Mouse (Mus musculus) forebrain, embryonic 13.5 days (tissue): Measurements from ENCODE around the gene Olfr145. TPM values are rescaled to one million over a fixed set of nuclear protein-coding genes. Genes with fewer than 3 reads are reported as not detected.
A peak's percentile ranks its signal among the peaks of the same experiment; 100 is the strongest.

ENCODE experiments used
- ATAC-seq: fragments of 200-750 bp; cut with Nextera tagmentation; 2 replicates; pipeline ENCODE4 v1.8.0; 2017
- H3K27ac ChIP-seq: fragments of 300-500 bp; sonication (generic); 2 replicates; pipeline ENCODE4 v1.5.1; 2015; ENCODE audit warnings: inconsistent platforms, mild to moderate bottlenecking, moderate library complexity
- H3K27me3 ChIP-seq: fragments of 300-500 bp; sonication (generic); 2 replicates; pipeline ENCODE4 v1.6.1; 2015; ENCODE audit warnings: mild to moderate bottlenecking, inconsistent platforms
- H3K36me3 ChIP-seq: fragments of 300-500 bp; sonication (generic); 2 replicates; pipeline ENCODE4 v1.6.1; 2015; ENCODE audit warnings: mild to moderate bottlenecking, inconsistent platforms; ENCODE audit not compliant: poor library complexity, severe bottlenecking
- H3K4me1 ChIP-seq: fragments of 300-500 bp; sonication (generic); 2 replicates; pipeline ENCODE4 v1.6.1; 2015; ENCODE audit warnings: inconsistent platforms
- H3K4me2 ChIP-seq: fragments of 300-500 bp; sonication (generic); 2 replicates; pipeline ENCODE4 v1.6.1; 2015; ENCODE audit warnings: inconsistent platforms, mild to moderate bottlenecking, moderate library complexity
- H3K4me3 ChIP-seq: fragments of 300-500 bp; sonication (generic); 2 replicates; pipeline ENCODE4 v1.5.1; 2015; ENCODE audit warnings: mild to moderate bottlenecking, inconsistent platforms
- H3K9ac ChIP-seq: fragments of 300-500 bp; sonication (generic); 2 replicates; pipeline ENCODE4 v1.6.1; 2015; ENCODE audit warnings: mild to moderate bottlenecking, inconsistent platforms
- H3K9me3 ChIP-seq: fragments of 300-500 bp; sonication (generic); replicated peaks from 2 replicates; pipeline ENCODE4 v1.6.1; 2016; ENCODE audit warnings: inconsistent platforms
- WGBS: fragments of 180-500 bp; shearing (Covaris S2); methylation state at CpG from one replicate; pipeline ENCODE4 v1.1.7; 2015; 5-methylcytosine and 5-hydroxymethylcytosine counted together
- polyA plus RNA-seq: library from polyadenylated mRNA; unstranded; fragments of >200 nt; fragmentation: Nextera tagmentation; extraction: Ambion mirVana; gene quantifications from 2 replicates; pipeline ENCODE4 v1.2.1, GENCODE M21; 2015

Gene Olfr145
- polyA plus RNA-seq, 1 experiment from 2014 or later = not detected

DNA sequence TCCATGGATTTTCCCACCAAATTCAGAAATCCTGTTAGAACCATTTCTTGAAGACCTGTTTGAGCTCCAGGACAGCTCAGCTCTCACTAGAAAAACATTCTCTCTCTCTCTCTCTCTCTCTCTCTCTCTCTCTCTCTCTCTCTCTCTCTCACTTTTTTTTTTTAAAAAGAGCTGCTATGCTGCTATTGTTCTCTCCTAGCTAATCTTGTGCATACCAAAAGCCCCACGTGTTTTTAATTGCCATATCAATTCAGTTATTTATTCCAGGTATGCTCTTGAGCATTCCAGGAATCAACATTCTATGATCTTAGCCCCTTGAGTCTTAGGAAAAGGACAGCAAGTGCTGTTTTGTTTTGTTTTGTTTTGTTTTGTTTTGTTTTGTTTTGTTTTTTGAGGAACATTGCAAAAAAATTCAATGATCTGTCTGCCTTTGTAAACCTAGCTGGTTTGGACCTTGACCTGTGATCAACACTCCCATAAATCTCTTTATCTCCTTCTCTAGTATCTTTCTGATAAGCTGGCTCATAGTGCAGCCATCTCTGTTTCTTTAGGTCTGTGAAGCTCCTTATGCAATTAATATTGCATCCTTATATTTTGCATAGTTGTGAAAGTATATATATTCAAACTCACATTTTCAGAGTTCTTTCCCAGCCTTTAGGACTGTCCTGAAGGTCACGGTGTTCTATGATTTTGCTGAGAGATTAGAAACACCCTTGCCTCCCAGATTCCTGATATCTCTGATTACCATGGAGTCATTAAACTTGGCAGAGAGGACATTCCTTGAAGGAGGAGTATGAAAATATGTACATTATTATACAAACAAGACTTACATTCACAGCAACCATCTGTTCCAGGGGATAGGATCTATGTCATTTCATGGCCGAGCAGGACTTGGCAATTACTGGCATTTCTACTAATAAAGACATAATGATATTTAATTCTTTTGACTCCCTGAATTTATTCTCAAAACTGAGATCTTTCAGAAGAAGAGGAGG, 29.8 kb downstream of the Olfr145 start:
- Histone ChIP-seq H3K4me1 (no peaks in the 10 kb centered on the region), H3K9ac (no peak overlapping the region), H3K9me3 (no peaks in the 10 kb centered on the region), H3K27ac (no peak overlapping the region), H3K27me3 (no peaks in the 10 kb centered on the region), H3K4me3 (no peak overlapping the region), H3K36me3 (no peaks in the 10 kb centered on the region), H3K4me2 (no peak overlapping the region)
- WGBS = 58% methylated on average over 3 of the region's 3 CpGs
- ATAC-seq = no peak

DNA sequence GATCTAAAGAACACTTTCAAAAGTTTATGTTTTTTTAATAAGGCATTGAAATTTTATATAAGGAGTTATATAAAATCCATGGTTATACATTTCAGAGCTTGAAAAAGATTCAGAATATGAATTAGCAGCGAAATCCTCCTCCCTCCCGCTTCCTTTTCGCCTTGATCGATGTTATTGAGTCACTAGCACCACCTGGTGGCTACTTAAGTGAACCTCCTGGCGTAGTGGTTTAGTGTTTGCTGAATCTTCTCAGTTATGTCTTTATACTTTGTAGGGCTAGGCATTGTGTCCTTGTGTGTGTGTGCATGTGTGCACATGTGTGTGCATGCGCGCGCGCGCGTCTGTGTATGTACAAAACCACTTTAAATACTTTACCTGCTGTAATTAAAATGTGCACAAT, 36.0 kb downstream of the Olfr145 start:
- H3K4me2 ChIP-seq = no peak overlapping the region
- H3K27ac ChIP-seq = no peak overlapping the region
- ATAC-seq = peak; percentile 91
- no peak overlapping the region for H3K4me3 ChIP-seq
- WGBS = 6% methylated on average over 11 of the region's 11 CpGs
- no peaks in the 10 kb centered on the region for H3K4me1 ChIP-seq
- no peaks in the 10 kb centered on the region for H3K27me3 ChIP-seq
- H3K9me3 ChIP-seq = no peaks in the 10 kb centered on the region
- H3K36me3 ChIP-seq = no peaks in the 10 kb centered on the region
- no peak overlapping the region for H3K9ac ChIP-seq

DNA sequence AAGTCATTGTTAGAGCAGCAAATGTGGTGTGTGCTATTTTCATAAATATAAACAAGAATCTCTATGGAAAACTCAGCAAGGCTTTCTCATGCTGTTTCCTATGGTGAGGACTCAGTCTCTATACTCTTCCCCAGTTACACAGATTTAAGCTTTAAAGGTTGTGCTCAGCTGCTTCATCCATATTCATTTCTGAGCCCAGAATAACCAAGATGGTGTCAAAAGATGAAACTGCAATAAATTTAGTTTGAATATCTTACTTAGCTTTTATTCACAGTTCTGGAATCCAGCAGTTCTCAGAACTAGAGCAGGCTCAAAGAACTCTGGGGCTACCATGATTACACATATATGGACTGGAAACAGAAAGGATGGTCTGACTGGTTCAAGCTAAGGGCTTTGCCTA, 37.6 kb downstream of the Olfr145 start:
- Histone ChIP-seq H3K4me2 (no peak overlapping the region), H3K27me3 (no peaks in the 10 kb centered on the region), H3K9me3 (no peaks in the 10 kb centered on the region), H3K36me3 (no peaks in the 10 kb centered on the region), H3K9ac (no peak overlapping the region), H3K27ac (no peak overlapping the region), H3K4me1 (no peaks in the 10 kb centered on the region), H3K4me3 (no peak overlapping the region)
- ATAC-seq = no peak

DNA sequence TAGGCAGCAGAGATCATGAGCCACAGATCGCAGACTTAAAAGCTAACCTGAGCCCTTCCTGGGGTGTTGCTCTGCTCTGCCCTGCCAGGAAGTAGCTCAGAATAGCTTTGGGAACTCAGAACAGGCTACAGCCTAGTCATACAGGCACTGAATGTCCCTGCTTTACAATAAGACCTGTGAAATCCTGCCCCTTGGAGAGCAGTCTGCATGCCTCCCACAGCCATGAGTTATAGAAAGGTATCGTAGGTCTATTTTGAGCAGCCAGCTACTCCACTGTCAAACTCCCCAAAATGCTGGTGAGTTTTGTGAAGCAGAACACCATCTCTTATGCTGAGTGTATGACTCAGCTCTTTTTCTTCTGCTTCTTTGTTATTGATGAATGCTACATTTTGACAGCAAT, 44.6 kb downstream of the Olfr145 start:
- WGBS = 98% methylated on average over 2 of the region's 2 CpGs

More for the DNA sequence above, 44.6 kb downstream of the Olfr145 start:
- H3K9ac ChIP-seq = no peak overlapping the region
- no peak overlapping the region for H3K4me2 ChIP-seq
- H3K4me3 ChIP-seq = no peak overlapping the region
- ATAC-seq = no peak
- no peaks in the 10 kb centered on the region for H3K9me3 ChIP-seq
- no peak overlapping the region for H3K27ac ChIP-seq
- no peaks in the 10 kb centered on the region for H3K4me1 ChIP-seq
- no peaks in the 10 kb centered on the region for H3K27me3 ChIP-seq
- H3K36me3 ChIP-seq = no peaks in the 10 kb centered on the region

Other genes starting within 250 kb of the Olfr145 start
- gene Tbrg1, start 239.4 kb upstream of the Olfr145 start, polyA plus RNA-seq = 92.9 and 99.1 TPM in 2 replicates
- 0.18 TPM in 1 of 2 replicates, not detected in the other for gene Panx3, start 227.5 kb upstream of the Olfr145 start, polyA plus RNA-seq
- not detected in 2 replicates for gene Olfr160, start 180.5 kb upstream of the Olfr145 start, polyA plus RNA-seq
- not detected in 2 replicates for gene Olfr874, start 151.6 kb upstream of the Olfr145 start, polyA plus RNA-seq
- gene Olfr875, start 124.9 kb upstream of the Olfr145 start, polyA plus RNA-seq = not detected in 2 replicates
- gene Olfr876, start 93.7 kb upstream of the Olfr145 start, polyA plus RNA-seq = not detected in 2 replicates
- gene Olfr877, start 42.5 kb upstream of the Olfr145 start, polyA plus RNA-seq = not detected in 2 replicates
- gene Olfr878, start 21.1 kb downstream of the Olfr145 start, polyA plus RNA-seq = not detected in 2 replicates
- not detected in 2 replicates for gene Olfr881, start 95.1 kb downstream of the Olfr145 start, polyA plus RNA-seq
- not detected in 2 replicates for gene Olfr883, start 129.1 kb downstream of the Olfr145 start, polyA plus RNA-seq
- not detected in 2 replicates for gene Olfr884, start 149.8 kb downstream of the Olfr145 start, polyA plus RNA-seq
- not detected in 2 replicates for gene Olfr885, start 164.6 kb downstream of the Olfr145 start, polyA plus RNA-seq
- gene Olfr887, start 187.3 kb downstream of the Olfr145 start, polyA plus RNA-seq = not detected in 2 replicates
- gene Olfr888, start 211.4 kb downstream of the Olfr145 start, polyA plus RNA-seq = not detected in 2 replicates
- gene Olfr889, start 218.5 kb downstream of the Olfr145 start, polyA plus RNA-seq = 0.05 and 0.08 TPM in 2 replicates
- gene Olfr890, start 245.8 kb downstream of the Olfr145 start, polyA plus RNA-seq = not detected in 2 replicates